Mouse (Mus musculus) adrenal gland, adult (tissue): ENCODE measurements at regions not wholly inside any gene's neighbourhood (a gene's known extent, or its start where the extent isn't known, plus 50 kb on each side); places are given as distances from the start of the nearest gene placed in this dataset.

ENCODE experiments used
- DNase-seq, 2 experiments: peaks; one replicate each; pipeline ENCODE4 v3.0.0; 2022 to 2023; ENCODE audit warnings: low spot score in 1 of 2; ENCODE audit not compliant: inconsistent age in 2 of 2

DNA sequence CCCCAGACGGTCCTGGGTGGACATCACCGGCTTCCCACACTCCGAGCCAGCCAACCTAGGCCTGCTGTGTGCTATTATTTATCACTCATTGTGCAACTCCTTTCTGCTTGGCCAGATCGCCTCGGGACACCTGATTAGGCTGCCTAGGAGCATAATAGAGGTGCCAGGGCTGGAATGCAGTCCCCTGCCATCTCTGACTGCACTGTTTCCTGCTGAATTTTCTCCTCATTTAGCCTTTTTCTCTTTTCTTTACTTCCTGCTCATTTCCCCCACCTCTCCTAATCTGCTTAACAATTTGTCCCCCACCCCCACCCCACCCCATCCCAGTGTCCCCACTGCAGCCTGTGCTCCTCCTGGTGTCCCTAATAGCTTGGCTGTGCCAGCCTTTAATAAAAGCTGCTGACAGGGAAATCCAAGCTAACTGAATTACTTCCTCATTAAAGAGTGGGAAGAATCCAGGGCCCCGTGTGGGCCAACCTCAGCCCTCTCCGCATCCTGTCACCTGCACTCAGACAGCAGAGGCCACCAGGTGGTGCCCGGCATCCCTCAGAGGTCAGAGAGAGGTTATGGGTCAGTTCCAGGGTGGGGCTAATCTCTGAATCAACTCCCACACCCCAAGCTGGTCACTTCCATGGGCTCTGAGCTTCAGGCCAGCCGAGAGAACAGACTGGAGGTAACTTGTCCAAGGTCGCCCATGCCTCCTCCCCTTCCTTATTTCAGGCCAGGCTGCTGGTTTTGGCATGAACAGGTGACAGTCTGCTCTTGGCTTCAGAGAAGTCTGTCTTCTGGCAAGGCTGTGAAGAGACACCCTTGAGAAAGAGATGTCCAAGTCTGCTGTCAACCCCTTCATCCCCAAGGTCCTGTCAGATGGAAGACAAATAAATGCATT, 269.3 kb upstream of the Sdk2 start:
- DNase-seq = no peak

DNA sequence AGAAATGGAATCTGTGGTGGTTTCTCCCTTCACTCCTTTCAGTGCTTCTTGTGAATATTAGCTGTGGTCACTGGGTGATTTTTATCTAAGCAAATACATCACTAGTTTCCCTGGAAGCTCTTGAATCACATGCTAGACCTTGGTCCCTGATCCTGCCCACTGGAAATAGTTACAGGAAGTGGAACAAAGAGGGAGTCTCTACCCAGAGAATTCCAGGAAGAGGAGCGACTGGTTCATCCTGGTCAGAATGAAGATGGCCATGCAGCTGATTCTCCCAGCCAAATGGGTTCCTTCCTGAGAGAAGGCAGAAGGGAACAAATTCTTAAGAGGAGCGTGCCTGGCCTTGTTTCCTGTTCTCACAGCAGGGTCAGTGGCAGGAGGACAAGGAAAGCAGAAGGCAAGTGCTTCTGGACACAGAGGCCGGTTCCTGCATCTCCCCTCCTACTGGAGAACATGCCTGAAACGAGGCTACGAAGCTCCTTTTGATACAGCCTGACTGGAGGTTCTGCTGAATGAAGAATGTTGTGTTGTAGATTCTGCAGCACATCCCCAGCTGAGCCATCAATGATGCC, 264.8 kb upstream of the Sdk2 start:
- no peak for DNase-seq

DNA sequence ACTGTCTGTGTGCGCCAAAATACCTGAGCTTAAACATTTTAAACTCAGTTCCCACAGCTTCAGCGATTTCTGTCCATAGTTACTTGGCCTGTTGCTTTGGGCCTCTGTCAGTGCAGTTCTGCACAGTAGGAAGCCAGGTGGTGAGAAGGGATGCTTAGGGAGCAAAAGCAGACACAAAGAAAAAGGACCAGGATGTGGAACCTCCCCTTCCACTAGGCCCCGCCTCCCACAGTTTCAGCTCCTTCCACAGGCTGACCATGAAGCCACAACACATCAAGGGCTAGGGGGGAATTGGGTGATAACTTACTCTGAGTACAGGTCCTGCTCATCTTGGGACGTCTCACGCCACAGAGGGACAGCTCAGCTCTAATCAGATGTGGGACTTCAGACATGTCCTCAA, 263.5 kb upstream of the Sdk2 start:
- DNase-seq = no peak

DNA sequence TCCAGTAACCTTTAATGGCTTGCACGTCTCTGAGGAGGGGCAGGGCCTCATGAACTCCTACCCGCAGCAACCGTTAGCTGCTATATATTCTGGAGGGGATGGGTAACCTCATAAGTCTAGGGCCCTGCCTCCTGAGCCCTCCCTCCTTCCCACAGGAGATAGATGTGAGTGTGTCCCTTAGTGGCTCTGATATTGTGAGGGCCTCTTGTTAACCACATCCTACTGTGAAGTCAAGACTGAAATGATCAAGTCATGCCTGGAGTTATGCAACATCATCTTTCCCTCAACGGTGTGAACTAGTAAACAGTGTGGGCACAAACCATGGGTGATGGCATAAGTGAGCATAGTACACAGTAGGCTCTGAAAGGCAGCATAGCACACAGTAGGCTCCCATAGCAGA, 255.8 kb upstream of the Sdk2 start:
- no peak for DNase-seq

DNA sequence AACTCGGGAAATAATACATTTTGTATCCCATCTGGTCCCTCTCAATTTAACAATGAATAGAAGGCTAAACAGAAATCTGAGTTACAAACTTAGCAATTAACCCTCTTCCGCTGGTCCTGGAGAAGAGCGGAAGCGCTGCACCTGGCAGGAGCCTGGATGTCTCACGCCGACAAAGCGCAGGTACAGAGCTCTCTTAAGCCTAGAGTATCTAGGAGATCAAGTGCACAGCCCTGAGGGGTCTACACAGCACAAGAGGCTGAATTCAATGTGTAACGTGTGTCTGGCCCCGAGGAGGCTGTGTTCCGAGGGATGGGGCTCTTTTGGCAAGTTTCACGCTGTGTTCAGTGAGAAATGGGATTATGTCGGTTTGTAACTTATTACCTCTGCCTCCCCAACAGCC, 255.1 kb upstream of the Sdk2 start:
- no peak for DNase-seq

DNA sequence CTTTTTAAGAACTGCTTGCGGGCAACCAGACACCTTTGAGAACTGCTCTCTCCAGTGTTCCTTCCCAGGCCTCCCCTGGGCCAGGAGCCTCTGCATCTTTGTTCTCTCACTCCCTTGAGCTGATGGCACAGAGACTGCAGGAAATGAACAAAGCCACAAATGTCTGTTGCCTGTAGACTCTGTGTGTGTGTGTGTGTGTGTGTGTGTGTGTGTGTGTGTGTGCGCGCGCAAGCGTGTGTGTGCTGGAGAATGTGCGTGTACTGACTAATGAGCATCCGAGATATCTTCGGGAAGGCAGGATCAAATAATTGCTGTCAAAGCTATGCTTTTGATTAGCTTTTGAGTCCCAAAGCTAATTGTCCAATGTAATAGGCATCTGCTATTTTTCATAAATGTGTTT, 254.7 kb upstream of the Sdk2 start:
- DNase-seq = no peak

DNA sequence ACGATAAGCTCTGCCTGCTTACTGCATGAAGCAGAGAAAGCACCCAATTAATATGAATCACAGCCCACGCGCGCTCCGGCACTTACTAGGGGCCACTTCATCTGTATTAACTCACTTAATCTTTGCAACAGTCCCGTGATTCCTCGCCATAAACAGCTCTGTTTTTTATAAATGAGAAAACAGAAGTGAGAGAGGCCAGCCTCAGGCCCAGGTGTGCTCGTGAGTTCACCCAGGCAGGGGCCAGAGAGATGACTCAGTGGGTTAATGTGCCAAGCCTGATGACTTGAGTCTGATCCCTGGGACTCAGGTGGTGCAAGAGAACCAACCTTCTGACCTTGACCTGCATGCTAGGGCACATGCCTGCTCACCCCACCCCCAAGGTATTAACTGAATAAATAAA, 248.4 kb upstream of the Sdk2 start:
- no peak for DNase-seq

DNA sequence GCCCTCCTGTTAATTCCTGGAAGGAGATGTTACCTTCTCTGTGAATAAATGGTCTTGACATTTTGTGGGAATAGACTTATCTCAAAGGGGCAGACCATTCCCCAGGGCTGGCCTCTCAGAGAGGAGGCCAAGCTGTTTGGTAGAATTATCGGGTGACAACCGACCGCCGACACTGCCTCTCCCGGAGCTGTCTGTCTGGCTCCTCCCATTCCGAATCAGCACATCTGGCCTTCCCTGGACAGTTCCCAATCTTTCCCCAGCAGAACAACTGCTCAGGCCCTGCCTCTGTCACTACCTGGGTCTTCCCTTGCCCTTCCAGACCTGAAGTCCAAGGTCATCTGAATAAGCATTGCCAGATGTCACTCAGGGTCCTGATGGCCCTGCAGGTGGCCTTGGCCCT, 246.8 kb upstream of the Sdk2 start:
- DNase-seq = no peak

DNA sequence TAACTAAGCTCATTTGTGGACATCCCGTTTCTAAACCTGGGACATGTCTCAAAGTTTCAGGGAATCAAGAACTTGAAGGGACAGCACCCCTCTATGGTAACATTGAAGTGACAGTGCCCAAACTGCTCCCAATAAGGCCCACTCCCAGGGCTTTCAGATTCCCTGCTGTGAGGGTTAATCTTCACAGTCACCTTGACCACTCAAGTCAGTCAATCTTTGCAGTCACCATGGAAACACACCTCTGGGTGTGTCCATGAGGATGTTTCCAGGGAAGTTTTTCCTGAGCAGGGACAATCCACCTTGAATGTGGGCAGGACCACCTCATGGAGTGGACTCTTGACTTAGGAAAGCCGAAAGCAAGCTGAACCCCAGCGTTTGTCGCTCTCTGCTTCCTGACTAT, 244.8 kb upstream of the Sdk2 start:
- DNase-seq = no peak

DNA sequence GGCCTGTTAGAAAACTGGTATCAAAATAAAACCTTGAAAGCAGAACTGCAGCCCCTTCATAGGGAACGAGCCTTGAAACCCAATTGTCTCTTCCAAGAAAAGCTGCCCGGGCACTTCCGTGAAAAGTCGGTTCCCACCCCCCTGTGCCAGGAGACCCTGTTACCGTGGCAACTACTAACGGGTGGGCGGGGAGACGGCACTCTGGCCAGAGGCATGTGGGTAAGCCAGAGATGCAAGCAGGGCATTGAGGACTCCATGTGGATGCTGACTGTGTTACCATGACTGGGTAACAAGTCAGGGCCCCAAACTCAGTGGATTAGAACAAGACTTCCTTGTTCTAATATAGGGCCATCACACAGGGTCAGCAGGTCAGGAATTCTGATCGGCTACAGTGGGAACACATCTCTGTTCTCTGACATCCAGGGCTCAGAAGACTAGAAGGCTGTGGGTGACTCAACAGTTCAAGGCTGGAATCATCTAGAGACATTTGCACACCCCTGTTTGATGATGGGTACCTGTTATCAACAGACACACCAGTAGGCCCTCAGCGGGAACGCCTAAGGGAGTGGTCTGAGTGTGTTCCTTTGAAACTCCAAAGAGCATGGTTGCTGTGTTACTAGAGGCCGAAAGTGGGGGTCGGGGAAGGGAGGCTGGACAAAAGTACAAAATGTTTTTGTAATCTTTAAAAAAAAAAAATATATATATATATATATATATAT, 236.9 kb upstream of the Sdk2 start:
- no peak for DNase-seq

DNA sequence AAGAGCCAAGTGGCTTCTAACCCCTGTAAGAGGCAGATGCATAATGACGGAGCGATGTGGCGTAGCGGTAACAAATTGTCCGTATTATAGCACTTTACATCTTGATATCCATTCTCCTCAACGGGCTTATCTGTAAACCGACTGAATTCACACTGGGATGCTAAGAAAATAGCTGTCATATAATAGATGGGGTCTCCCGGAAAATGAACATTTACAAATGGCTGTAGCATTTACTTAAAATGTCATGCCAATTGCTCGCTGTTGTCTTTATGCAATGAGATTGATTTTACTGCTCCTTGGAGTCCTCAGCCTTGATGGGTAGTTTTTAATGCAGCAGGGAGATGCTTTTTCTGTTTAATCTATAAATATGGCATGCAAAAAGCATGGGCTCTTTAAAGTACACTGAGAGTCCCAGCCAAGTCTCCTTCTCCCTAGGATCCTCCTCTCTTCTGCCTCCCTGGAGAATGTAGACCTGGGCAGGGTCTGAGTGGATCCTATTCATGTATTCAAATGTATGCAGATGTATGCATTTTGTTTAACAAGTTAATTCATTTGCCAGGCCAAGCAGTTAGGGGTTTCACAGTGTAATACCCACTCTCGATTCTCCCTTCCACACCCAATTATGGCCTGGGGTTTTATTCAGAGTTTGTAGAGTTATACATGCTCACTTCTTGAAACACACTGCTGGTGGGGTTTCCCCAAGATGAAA, 233.9 kb upstream of the Sdk2 start:
- no peak for DNase-seq

DNA sequence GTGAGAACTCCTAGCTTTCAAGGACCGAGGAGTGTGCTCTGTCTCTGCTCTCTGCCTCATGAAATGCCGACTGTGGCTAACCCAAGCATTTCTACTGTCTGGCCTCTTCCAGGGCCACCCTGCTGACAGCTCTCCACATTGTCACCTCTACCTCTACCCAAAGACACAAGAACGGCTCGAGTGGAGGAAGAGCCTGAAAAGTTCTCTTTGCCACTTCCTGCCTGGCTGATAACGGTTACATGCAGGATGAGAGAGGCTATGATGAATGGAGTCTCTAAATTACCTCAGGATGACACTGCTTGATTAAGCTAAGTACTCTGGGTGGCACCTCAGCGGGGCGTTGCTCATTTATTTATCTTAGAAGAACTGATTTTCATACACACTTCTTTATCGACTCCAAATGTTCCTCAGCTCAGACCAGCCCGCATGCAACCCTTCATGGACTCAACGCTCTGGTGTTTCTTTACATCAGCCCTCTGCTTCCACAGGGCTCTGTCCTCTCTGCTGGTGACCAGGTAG, 230.0 kb upstream of the Sdk2 start:
- DNase-seq = no peak

DNA sequence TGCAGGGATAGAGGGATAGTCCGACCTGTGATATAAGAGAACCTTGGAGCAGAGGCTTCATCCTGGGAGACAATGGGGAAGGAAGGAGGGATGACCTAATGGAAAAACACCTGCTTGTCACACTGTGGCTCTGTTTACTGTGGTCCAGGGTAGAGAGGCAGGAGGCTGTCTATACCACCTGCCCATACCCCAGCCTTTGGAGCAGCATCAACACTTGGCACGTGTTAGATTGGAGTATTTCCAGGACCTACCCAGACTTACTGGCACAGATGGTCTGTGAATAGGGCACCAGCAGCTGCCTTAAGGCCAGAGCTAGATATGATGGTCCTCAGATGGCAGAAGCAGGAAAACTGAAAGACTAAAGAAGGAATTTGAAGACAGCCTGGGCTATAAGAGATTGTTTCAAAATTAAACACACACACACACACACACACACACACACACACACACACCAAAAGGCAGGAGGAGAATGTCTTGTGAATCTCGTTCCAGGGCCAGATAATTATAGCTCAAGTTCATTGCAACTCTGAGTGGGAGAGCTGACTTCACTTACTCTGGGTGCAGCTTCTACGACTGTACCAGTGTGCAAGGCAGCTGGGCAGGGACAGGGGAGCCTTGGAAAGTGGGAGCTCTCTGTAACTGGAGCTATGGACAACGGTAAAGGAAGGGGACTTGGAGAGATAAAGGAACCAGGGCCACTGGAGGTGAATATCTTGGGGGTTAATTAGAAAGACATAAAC, 227.8 kb upstream of the Sdk2 start:
- no peak for DNase-seq

DNA sequence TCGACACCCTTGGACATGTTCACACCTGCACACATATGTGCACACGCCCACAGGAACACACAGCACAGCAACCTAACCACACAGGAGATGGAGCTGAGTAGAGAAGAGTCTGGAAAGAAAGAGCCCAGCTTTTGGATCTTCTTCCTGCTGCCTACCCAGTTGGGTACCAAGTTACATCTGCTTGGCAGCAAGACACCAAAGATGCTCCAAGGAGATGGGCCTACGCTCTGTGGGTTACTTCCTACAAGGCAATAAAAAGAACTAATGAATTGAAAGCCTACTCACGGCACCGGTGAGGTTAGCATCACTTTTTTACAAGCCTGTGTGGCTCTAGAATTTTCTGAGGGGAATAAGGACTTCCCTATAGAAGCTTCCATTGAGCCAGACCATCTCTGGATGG, 224.4 kb upstream of the Sdk2 start:
- DNase-seq = no peak

DNA sequence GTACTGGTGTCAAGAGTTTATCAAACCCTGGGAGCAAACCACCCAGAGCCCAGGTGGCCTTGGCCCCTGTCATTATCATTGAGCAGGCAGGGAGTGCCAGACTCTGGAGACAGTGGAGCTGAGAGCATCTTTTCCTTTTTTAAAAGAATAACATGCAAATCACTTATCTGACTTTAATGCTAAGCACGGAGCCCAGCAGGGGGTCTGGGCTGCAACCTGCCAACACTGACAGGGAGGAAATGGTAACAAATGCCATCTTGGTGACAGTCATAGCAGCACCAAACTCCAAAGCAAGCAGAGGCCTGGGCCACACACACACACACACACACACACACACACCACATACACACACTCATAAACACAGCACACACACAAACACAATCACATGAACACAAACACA, 223.1 kb upstream of the Sdk2 start:
- DNase-seq = no peak

DNA sequence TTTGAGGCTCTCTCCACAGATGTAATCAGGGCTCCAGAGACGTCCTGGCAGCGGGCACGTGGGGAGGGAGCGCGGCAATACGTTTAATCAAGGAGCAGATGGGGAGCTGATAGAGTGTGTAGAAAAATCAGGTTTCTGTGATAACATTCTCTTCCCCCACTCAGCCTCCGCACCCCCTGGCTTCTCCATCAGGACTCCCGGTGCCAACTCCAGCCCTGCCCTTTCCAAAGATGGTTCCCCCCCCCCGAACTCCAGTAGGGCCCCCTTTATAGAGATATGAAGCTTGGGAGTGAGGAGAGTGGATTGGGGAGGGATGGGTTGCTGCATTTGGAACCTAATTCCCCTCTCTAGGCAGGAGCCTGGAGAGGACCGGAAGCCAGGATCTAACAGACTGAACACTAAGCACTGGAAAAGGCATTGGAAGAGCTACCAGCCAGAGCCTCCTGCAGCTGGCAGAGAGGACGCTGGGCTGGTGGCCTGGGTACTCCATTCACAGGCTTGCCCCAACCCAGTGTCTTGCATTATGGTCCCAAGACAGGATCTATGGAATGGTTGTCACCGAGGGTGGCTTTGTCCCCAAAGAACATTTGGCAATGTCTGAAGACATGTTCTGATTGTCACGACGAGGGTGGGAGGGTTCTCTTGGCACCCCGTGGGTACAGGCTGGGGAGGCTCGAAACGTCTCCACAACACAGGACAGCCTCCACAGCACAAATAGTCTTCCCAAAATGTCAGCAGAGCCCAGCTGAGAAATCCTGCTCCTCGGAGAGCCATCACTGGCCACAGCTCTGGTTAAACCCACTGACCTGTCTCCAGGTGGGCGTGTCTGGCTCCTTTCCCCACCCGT, 218.2 kb upstream of the Sdk2 start:
- DNase-seq = no peak

DNA sequence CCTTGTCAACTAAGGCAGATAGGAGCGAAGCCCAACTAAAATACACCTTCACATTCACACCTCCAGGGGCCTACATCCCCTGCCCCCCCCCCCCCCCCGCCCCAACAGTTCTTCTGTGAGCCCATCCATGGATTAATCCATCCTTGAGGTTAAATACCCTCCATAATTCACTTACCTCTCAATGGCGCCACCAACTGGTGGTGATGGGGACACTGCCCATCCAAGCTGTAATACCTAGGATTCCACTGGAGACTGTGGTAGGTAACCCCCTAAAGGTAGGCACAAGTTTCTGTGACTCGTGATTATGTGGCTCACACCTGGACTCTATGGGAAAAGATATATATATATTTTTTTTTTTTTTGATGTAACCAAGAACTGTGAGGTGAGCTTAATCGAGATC, 216.4 kb upstream of the Sdk2 start:
- peak; percentile 34 to 73 for DNase-seq

DNA sequence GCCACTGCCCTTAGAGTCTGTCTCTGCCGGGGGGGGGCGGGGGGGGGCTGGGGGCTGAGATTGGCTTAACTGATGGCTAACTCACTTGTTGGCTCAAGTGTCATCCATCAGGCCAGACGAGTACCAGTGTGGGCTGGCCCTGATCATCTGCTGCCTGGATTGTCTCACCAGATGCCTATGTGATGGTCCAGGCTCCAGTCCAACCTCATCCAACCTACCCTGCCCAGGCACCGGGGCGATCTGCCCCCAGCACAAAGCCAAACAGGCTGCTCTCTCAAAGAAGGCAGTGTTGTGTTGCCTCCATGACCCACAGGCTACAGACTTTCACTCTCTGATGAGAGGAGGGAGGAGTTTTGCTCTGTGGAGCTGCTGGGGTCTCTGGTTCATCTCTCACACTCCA, 215.7 kb upstream of the Sdk2 start:
- no peak for DNase-seq

DNA sequence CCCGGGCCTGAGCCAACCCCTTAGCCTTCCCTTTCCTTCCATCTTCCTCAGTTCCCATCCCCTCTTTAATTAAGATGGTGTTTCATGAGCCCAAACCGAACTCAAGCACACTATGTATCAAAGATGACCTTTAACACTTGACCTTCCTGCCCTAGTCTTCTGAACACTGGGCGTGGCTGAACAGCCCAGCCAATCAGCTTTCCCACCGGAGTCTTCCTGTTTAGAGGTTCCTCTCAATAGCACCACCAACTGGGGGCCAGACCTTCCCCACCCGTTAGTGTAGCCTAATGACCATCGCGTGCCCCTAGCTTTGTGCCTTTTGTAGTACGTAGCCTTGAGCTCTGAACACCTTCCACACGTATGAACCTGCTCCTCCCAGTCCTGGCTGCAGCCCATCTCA, 215.0 kb upstream of the Sdk2 start:
- DNase-seq = no peak
